Mouse (Mus musculus) gonadal fat pad, adult 2 months (tissue): ENCODE measurements around the gene Gzme. TPM values are rescaled to one million over a fixed set of nuclear protein-coding genes. Genes with fewer than 3 reads are reported as not detected.
"Not testable (repeated sequence)": the region's sequence is repeated elsewhere in the genome, so short reads cannot be mapped to it uniquely, and the experiment has no call there.

ENCODE experiments used
- DNase-seq: peaks from one replicate; pipeline ENCODE4 v3.0.0-alpha.2; 2012; ENCODE audit warnings: low read depth
- polyA plus RNA-seq: library from polyadenylated mRNA; depleted of rRNA; stranded (reverse); fragments of >200 nt; gene quantifications from 2 replicates; pipeline ENCODE4 v1.2.3, GENCODE M21; 2012; rRNA removed

Gene Gzme
- not detected in 2 replicates for polyA plus RNA-seq

DNA sequence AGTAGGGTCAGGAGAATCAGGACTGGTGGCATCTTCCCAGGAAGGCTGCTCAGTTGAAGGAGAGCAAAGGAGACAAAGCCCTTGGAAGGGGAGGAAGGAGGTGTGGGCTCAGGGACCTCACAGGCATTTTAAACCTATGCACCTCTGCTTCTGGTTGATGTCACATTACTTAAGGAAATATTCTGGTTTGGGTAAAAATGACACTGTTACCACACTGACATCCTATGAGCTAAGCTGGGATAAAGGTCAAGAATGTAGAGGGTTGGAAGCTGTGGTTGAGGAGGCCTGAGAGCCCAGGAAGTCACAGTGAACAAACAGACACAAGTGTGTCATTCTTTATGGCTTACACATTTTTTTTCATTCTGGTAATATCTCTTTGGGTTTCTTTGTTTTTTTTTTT is at the start of gene Gzme:
Gzme (minus strand) TSS at position 101 of the 400 bp plus-strand sequence.
- DNase-seq, result no peak

DNA sequence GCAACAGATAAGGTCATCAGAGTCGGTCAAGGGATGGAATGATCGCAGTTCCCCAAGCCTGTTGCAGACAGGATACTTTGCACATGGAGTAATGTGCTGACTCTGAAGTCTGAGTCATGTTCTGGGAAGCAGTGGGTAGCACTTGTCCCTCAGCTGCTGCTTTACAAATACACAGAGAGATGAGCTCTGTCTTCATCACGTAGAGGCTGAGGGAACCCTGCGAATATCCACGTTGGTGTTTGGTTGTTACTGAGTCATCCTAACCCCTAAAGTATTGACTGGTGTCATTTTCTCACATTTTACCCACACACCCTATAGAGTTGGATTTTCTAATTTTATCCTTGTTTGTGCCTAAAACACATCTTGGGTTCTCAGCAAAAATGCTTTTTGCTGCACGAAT is 47.6 kb upstream of the Gzme start:
- no peak for DNase-seq

DNA sequence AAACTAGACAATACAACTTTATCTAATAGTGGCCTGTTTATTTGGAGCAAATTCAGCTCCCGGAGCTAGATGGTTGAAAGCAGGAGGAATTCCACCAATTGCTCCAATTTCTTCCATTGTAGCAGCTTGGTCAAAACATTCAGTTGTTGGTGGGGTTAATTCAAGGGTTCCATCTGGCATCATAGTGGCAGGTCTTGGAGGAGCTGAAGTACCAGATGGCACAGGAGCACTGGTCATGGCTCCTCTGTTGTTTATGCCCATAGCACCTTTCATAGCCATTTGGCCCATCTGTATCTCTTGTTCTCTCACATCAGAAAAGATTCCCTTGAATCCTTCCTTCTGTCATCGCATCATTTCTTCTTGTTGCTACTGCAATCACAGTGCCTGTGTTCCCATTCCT is 41.7 kb upstream of the Gzme start:
- DNase-seq, result no peak

DNA sequence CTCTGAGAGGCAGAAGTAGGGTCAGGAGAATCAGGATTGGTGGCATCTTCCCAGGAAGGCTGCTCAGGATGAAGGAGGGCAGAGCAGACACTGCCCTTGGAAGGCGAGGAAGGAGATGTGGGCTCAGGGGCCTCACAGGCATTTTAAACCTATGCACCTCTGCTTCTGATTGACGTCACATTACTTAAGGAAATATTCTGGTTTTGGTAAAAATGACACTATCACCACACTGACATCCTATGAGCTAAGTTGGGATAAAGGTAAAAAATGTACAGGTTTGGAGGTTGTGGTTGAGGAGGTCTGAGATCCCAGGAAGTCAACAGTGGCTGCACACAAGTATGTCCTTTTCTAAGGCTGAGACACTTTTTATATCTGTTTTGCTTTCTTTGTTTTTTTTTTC is 39.1 kb upstream of the Gzme start, which contains the start of gene Gzmg:
Gzmg (minus strand) TSS at position 101 of the 400 bp plus-strand sequence.
- not testable (repeated sequence) for DNase-seq

DNA sequence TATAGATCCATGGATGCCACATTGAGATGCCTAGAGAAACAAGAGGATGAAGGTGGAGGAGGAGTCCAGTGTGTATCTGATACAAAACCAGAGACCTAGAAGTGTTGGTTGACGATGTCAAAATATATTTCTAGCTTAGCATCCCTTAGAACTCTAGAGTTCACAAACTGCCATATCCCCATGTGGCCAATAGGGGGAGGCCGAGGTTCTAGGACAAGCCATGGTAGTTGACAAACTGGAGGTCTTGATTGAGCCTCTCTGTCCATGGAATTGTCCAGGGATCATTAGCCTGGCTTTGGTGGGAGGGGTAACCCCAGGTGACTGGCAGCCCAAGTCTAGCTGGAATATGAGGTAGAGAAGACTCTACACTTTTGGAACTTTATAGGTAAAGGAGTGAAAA is 34.9 kb upstream of the Gzme start:
- DNase-seq, result no peak

DNA sequence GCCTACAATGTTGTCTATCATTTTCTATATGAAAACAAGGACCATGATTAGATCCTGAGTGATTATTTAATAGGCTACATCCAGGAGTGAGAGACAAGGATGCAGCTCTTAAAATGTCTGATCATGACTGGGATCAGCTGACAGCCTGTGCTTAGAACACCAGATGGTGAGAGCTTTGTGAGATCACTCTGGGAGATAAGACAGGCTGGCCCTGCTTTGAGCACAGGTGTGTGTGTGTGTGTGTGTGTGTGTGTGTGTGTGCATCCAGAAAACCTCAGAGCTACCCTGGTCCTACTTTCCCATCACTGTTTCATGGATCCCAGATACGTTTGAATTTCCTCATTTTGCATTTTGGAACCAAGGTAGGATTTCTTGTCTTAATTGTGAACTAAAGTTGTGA is 13.2 kb upstream of the Gzme start:
- DNase-seq, result not testable (repeated sequence)

DNA sequence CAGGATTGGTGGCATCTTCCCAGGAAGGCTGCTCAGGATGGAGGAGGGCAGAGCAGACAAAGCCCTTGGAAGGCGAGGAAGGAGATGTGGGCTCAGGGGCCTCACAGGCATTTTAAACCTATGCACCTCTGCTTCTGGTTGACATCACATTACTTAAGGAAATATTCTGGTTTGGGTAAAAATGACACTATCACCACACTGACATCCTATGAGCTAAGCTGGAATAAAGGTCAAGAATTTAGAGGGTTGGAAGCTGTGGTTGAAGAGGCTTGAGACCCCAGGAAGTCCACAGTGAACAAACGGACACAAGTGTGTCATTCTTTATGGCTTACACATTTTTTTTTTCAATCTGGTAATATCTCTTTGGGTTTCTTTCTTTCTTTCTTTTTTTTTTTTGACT is 12.1 kb upstream of the Gzme start, which contains the start of gene Gzmd:
Gzmd (minus strand) TSS at position 101 of the 400 bp plus-strand sequence.
- DNase-seq, result not testable (repeated sequence)

DNA sequence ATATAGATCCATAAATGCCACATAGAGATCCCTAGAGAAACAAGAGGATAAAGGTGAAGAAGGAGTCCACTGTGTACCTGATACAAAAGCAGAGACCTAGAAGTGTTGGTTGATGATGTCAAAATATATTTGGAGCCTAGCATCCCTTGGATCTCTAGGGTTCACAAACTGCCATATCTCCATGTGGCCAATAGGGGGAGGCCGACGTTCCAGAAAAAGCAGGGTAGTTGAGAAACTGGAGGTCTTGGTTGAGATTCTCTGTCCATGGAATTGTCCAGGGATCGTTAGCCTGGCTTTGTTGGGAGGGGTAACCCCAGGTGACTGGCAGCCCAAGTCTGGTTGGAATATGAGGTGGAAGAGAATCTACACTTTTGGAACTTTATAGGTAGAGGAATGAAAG is 7.9 kb upstream of the Gzme start:
- no peak for DNase-seq

DNA sequence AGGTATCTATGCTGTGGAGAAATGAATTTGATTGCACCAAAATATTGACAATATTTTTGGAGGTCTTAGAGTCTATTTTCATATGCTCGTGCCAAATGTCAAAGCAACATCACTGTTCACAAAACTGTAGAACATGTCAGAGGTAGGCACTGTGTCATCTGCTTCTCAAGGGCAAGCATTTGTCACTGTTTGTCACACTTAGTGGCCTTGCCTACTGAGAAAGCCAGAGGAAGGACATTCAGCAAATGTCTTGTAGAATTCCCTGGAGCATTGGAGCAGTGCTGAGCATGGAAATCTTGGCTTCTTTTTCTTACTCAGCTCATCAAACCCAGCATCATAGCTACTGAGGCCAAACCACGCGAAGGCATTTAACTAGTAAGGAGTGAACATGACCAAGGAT is 3.1 kb upstream of the Gzme start:
- no peak for DNase-seq

DNA sequence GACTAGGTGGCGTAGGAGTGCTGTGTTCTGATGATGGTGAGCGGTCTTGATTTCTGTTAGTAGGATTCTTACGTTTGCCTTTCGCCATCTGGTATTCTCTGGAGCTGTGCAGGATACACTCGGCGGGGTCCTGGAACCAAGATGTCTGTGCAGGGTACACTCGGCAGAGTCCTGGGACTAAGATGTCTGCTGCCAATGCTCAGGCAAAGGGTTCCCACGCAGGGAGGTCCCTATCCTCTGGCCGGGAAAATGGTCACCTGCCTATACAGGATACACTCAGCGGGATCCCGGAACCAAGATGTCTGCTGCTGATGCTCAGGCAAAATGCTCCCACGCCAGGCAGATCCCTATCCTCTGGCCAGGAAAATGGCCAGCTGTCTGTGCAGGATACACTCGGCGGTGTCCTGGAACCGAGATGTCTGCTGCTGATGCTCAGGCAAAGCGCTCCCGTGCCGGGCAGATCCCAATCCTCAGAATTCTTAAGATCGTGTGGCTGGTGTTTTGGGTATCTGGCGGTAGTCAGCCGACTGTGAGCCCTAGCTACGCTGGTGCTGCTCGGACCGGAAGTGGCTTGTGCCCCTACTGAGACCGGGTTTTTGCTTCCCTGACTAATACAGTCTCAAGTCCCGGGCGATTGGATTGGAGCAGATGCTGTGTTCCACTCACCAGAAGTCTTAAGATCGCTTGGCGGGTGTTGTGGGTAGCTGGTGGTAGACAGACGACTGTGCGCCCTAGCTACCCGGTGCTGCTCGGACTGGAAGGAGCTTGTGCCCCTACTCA is 4.7 kb downstream of the Gzme start:
- DNase-seq, result not testable (repeated sequence)

DNA sequence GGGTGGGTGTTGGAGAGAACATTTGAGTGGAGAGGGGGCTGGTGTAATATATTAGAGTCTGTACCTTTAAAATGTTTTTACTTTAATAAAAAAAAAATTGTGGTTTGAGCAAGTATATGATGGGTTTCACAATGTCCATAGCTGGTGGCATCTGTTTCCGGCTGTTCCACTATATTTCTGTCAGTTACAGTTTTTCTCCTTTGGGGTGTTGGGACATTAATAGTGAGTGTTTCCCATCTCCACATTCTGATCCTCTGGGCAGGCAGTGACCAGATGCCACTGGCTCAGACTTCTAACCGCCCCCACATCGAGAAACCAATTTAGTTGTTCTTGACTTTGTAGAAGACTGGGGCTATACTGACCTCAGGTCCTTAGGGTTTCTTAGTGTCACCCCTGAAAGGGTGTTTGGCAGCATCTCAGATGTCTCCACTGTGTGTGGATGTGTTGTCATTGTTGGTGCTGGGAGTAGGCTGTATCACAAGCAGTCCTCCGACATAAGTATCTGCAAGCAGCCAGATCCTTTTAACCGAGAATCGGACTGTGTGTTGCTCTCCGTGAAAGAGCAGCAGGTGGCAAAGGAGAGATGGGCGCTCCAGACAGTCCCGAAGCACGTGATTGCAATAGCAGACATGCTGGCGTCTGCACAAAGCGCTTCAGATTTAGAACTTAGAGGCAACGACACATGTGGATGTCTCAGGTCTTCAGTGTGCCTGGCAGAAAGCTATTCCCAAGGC is 14.8 kb downstream of the Gzme start:
- DNase-seq, result no peak

DNA sequence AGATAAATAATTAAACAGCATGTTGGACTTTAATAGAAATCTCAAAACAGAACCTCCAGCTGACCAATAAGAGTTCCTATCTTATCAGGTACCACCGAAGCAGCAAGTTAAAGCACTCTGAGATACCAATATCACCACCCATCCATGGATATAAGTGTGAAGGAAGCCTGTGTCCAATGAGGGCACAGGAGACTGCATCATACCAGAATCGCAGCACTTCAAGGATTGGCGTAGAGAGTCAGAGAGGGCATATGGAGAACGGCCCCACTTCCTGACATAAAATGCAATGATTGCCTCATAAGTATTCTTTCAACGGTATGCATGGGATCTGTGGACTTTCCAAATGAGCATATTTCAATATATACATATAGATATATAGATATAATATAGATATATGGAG is 15.4 kb downstream of the Gzme start:
- DNase-seq, result no peak

DNA sequence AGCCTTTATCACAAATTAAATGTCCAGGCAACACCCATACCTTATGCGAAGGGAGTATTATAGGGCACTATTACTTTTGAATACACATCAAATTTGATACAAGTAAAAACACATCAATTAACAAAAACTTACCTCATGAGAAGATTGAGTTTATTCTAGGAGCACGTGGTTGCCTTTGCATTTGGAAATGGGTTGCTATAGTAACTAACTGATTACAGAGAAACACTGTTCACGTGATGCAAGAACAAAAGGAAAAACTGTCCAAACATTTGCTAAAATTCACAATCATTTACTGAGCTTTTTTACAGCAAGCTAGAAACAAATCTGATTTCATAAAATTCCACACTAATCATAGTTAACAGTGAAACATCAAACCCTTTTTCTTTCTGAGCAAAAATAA is 17.0 kb downstream of the Gzme start:
- DNase-seq, result no peak

DNA sequence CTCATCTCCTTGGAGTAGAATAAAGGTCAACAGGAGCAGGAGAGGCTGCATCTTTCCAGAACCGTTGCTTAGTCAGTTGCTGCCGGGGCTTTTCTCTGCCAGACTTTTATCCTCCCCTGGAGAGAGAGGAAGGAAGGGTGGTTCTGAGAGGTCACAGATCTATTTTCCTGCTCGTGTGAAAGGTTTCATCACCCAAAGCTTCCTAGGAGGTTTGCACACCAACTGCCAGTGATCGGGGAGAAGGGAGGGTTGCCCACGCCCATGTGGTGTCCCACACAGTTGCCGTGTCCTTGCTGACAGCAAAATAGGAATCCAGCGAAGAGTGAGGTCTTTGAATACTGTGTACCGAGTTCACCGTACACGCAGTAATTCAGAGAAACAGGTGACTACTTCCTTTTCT is 18.0 kb downstream of the Gzme start, which contains the start of gene Ctsg:
Ctsg (minus strand) TSS at position 189 of the 400 bp plus-strand sequence.
- no peak for DNase-seq

DNA sequence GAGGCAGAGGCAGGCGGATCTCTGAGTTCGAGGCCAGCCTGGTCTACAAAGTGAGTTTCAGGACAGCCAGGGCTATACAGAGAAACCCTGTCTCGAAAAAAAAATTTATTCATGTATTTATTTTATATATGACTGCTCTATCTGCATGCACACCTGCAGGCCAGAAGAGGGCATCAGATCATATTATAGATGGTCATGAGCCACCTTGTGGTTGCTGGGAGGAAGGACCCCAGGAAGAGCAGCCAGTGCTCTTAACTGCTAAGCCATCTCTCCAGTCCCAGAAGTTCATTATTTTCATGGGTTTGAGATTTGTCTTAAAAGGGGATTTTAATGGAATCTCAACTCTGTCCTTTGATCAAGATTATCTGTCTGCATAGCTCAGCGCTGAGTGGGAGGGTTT is 21.5 kb downstream of the Gzme start:
- no peak for DNase-seq

DNA sequence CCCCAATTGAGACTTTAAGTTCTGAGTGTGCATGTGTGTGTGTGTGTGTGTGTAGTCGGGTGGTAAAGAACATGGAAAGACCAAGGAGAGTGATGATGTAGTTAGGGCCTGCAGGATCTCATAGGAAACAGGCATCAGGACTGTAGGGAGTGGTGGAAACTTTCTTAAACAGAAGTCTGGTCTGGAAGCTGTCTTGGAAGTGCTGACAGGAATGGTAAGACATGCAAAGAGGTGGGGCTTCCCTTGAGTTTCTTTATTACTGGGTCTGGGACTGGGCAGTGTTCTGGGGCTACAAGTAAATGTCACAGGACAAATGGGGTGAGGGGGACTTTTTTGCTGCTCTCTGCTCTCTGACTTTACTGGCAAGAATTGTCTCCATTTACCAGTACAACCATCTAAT is 22.8 kb downstream of the Gzme start:
- no peak for DNase-seq

DNA sequence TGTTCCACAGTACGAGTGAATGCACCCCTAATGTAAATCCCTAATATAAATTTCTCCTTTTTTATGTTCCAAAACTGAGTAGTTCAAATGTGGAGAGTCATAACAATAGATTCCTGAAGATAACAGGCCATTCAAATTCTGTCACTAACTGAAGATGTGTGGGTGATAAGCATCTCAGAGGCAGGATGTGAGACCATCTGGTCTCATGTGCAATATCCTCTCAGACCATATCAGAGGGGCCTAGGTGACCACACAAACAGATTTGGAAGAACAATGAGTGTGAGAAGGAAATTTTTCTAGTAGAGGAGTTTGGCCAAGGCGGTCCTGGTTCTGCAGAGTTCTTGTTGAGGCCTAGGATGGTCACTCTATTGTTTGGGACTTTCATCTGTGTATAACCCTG is 27.1 kb downstream of the Gzme start:
- DNase-seq, result no peak

DNA sequence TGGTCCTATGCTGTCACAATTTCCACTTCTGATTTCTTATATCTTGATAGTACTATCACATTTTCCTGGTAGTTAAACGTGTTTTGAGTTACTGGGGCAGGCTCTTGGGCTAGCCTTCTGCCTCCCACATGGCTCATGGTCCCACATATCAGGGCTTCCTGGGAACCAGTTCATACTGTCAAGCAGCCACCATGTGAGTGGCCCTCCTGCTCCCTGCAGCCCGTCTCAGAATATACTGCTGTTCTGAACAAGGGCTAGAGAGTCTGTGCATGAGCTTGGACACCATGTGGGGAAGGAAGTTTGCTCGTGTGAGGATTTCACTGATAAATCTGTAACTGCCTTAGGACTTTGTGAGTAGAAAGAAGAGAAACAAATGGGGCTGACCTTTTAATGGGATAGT is 33.7 kb downstream of the Gzme start:
- DNase-seq, result no peak

DNA sequence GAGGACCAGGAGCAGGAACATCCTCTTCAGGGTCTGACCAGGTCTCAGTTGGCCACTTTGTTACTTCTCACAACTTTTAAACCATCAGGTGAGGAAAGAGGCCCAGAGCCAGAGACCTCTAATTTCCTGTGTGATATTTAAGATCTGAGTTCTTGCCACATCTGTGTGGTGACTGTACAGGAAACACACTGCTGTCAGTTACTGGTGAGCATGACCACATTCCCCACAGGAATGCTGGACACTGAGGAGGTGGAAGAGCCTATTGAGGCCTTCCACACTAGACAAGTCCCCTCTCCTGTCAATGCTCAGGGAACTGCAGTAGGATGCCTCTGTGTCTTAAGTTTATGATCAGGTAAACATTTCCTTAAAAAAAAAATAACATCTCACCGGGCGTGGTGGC is 35.3 kb downstream of the Gzme start, which contains the start of gene Mcpt8:
Mcpt8 (minus strand) TSS at position 107 of the 400 bp plus-strand sequence.
- no peak for DNase-seq

DNA sequence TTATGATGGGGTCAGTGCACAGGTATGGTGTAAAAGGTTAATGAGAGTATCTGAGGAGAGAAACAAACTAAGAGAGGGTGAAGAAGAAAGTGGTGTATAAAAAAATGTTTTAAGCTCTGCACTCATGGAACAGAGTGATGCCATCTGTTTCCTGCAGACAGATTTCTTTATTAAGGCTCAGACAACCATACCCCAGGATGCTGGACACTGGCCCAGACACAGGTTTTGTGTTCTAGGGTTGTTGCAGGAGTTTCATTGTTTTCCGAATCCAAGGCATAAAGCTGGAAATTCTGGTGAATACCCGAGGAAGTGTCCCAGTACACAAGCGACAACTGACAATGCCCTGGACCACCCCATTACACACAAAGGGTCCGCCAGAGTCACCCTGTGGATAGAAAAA is 38.4 kb downstream of the Gzme start:
- DNase-seq, result no peak
